Mouse (Mus musculus): ENCODE measurements around the gene Smim24.

The Smim24 gene

DNA sequence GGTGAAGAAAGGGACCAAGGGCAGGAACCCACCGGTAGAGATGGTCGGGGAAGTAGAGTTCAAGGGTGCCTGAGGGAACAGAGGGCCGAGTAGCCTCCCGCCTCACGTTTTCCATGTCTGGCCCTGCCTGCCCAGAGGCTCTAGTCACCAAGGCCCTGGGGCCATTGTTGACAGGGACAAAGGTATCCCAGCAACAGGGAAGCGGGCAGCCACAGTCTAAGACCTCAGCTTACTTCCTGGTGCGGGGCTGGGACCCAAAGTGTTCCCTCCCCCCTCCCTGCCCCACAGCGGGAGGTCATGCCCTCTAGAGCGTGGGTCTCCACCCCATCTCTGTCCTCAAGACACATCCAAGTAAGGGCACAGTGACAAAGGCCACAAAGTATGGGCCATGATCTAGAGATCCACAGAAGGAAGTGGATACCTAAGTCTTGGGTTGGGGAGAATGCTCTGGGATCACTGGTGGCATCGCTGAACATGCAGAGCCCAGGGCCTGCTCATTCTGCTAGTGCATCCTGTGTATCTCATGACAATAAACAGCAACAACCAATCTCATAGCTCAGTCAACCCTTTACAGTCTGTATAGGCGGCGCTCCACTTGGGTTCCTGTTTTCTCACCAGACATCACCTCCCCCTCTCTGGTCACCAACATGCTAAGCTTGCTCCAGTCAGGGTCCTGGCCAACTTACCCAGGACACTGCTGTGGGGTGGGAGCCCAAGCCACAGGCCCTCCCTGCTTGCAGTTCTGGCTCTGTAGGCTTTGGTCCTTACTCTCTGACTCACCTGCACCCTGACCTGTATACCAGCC is 27.0 kb upstream of the Smim24 start, which contains the start of gene 4930404N11Rik:
4930404N11Rik (minus strand) TSS at position 145 of the 805 bp plus-strand sequence.
- DNase-seq (ENCODE audit: low spot score in 2 of 2): no peak

DNA sequence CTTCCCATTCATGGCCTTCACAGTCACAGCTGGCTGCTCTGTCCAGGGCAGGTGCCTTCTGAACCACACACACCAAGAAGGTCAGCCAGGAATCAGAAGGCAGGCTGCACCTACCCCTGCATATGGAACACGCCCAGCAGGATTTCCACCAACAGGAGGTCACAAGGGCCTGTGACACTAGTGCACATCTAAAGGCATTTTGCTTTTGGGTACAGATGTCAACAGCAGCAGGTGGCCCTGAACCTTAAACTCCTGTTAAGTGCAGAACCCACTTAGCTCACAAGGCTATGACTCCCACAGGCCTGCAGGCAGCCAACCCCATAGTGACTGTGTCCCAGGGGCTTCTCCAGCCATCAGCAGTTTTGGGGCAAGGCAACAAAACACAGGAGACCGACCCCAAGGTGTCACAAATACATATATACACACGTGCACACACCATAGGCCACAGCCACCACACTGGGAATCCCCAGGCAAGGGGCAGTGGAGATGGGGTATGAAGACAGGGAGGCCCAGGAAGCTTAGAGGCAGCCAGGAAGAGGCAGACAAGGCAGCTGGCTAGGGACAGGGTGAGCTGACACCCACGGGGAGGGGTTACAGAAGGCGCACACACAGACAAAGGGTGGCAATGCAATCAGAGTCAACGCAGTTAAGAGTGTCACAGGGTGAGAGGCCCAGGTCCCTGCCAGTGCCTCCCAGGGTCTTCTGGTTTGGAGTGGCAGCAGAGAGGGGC is 26.2 kb upstream of the Smim24 start:
- no peak for DNase-seq (ENCODE audit: low spot score in 2 of 2)

DNA sequence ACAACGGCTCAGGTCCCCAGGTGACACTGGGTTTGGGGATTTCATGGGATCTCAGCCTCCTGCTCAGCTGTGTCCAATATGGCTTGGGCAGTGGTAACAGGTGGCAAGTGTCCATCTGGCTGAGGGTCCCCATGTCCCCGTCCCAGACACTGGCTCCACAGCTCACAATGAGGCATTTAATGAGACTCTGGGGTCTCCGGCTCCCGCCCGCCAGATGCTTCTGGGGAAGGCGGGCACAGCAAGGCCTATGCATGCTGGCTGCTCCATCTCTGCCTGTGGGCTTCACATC is 25.7 kb upstream of the Smim24 start:
- DNase-seq (ENCODE audit: low spot score in 2 of 2): no peak

DNA sequence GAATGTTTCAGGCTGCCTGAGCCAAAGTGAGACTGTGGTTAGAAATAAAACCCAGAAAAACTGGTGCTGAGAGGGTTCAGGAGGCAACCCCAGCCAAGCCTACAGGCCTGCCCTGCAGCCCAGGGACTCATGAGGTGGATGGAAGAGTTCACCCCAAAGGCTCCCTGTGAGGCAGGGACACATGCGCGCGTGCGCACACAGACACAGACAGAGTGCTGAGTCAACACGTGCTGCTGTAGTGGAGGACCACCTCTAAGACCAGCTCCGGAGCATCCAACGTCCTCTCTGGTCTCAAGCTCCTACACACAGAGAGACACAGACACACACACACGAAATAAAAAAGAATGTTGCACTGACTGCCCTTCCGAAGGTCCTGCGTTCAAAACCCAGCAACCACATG is 17.5 kb upstream of the Smim24 start:
- DNase-seq (ENCODE audit: low spot score in 2 of 2): no peak

DNA sequence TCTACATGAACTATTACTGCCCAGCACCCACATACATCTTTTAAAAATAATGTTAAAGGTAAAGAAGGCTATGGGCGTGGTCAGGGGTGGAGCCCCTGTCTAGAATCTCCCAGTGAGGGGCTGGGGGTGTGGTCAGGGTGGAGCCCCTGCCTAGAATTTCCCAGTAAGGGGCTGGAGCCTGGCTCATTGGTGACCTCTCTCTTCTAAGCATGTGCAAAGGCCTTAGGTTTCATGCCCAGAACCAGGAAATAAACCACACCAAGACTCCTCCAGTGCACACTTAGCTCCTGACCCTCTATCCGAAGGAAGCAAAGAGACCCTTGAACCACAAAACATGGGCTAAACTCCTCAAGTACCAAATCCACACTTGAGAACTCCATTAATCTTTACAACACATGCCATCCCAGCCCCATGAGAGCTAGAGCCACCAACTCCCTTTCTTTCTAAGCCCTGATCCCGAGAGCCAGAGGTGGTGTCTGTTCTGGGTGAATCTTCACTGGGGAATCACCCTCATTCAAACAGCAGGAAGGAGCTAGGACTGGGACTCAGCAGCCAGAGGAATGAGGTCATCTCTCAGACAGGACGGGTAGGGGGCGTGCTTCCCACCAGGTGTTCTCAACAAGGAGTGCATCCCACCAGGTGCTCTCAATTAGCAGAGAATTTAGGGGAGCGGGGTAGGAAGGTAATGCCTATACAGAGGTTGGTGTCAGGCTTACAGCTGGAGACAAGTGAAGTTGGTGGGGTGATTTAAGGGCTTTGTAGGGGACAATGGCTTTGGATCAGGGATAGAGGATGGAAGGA is 16.1 kb upstream of the Smim24 start:
- no peak for DNase-seq (ENCODE audit: low spot score in 2 of 2)

DNA sequence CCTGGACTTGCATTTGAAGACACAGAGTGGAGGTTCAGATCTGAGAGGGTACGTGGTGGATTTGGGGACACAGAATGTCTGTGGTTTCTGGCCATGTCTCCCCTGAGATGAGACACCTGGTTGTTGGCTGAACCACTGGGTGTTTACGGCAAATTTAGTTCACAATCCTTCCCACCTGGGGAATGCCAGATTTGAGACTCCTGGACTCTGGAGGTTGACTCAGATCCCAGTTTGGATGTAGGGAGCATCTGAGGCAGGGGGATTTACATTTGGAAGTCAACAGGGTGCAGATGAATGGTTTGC is 15.5 kb upstream of the Smim24 start:
- DNase-seq (ENCODE audit: low spot score in 2 of 2): no peak

DNA sequence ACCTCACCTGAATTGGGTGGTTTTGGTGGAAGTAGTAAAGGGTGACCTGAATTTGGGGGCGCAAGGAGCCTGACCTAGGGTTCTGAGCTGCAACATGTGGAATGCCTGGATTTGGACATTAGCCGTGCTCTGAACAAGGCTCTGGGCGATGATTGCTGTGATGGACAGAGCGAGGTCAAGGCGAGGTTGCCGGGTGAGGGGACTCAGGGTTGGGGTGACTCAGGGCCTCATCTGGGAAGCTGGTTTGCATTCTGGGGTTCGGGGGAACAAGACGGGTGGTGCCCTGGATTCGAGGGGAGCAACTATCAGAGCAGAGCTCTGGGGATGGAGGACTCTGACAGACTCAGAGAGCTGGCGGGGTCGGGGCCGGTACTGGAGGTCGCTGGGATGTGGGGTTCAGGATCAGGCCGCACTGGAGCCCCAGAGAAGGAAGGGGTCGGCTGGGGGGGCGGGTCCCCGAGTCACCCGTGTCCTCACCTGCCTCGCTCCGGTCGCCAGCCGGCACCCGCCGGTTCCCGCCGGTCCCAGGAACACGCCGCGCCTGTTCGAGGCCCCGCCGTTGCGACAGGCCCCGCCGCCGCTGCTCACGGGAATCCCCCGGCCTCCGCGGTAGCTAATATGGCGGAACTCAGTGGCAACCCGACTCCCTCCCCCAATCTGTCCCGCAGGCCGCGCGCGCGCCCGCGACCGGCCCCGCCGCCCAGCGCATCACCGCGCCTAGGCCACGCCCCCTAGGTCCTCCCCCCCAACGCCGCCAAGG is 14.9 kb upstream of the Smim24 start, which contains the start of gene Fzr1:
Fzr1 (minus strand) TSS at position 724 of the 760 bp plus-strand sequence.
- DNase-seq (ENCODE audit: low spot score in 2 of 2): no peak

DNA sequence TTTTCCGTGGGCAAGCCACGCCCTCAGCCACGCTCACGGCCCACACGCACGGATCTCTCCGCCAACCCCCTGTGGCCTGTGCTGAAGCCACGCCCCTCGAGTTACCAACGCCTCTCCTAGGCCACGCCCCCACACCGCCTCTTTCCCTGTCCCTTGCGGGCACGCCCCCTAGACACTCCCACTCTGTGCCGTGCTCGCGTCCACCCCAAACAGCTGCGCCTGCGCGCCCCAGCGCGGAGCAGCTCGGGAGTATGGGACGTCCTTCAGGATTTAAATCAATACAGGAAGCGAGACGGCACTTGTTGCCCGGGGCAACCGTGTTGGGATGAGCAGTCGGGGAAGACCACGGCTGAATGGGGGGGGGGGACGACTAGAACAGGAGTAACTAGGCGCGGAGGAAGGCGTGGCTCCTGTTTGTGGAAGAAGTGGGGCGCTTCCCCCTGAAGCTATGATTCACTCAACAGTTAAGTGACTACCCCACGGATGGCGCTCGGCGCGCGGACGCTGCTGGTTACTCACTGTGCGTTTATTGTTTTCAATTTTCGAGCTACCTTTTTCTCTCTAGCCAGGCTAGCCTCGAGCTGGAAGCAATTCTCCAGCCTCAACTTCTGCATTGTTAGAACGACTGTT is 14.2 kb upstream of the Smim24 start:
- DNase-seq (ENCODE audit: low spot score in 2 of 2): peak; percentile 100

DNA sequence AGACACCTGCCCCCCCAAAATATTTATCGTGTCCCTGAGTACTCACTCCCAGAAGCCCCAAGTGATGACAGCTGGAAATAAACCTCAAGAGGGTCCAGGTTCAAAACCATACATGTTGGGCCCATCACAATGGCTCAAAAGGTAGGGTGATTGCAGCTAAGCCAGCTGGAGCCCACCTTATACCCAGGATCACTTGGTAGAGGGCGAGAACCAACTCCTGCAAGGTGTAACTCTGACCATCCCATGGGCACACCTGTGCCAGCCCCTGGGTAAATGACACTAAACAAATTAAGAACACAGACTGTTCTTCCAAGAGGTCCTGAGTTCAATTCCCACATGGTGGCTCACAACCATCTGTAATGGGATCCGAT is 13.7 kb upstream of the Smim24 start:
- no peak for DNase-seq (ENCODE audit: low spot score in 2 of 2)

DNA sequence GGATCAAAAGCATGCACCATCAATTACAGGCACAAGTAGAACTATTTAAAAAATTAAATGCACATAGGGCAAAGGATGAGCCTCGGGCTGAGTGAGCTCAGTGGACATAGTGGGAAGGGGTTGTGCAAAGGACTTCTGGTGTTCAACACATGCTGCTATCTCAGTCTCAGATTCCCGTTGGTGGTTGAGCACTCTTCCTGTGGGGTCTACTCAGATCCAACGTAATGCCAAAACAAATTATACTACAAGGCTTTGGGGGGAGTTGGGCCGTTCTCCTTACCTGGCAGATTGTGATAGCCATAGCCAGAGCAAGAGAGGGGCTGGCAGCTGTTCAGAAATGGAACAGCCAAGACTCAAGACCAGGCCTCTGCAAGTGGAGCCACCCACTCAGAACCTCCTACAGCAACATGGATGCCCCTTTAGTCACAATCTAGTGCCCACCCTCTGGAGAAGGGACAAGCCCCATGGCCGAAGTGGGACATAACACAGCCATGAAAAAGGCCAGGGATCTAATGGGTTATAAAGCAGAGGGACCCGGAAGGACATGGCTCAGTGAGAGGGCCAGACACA is 13.0 kb upstream of the Smim24 start:
- DNase-seq (ENCODE audit: low spot score in 2 of 2): no peak

DNA sequence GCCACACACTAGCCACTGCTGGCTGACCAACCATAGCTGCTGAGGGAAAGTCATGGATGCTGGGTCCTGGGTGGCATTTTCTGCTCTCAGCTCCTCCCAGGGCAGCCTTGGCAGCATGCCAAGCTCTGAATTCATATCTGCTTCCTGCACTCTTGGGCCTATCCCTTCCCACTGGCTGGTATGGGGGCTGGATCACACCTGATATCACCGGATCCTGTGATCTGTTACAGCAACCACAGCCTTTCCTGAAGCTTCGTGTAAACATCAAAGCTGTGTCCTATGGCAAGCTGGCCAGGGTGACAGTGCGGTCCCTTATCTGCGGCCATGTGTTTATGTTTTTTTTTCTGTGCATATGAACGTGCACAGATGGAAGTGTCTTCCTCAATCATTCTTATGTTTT is 10.8 kb upstream of the Smim24 start:
- no peak for DNase-seq (ENCODE audit: low spot score in 2 of 2)

DNA sequence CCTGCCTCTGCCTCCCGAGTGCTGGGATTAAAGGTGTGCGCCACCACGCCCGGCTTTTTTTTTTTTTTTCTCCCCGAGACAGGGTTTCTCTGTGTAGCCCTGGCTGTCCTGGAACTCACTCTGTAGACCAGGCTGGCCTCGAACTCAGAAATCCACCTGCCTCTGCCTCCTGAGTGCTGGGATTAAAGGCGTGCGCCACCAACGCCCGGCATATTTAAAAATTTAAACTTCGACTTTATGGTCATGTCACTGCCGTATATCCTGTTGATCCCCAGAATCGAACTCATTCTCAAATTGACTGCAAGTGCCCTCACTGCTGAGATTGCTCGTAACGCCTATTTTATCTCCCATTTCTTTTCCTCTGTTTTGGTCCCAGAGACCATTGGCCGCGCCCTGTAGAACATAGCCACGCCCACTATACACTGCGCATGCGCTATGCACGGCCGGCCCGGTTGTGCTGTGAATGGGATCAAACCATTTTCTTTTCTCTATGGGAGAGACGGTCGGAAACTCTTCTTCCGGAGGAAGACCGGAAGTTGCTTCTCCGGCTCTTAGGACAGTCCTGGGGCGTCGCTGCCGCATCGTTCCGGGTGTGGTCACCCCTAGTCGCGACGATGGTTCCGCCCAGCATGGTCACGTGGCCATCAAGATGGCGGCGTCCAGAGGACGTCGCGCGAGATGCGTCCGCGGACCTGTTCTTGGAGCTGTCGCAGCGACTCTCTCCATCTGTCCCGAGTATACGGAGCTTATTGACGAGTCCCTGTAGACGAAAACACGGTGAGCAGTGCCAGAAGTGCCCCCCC is 8.8 kb upstream of the Smim24 start, which contains the start of the genes Dohh and Gm48551:
Dohh (plus strand) TSS at position 627 of the 803 bp plus-strand sequence.
Gm48551 (plus strand) TSS at position 665 of the 803 bp plus-strand sequence.
- peak; percentile 97 to 98 for DNase-seq (ENCODE audit: low spot score in 2 of 2)

DNA sequence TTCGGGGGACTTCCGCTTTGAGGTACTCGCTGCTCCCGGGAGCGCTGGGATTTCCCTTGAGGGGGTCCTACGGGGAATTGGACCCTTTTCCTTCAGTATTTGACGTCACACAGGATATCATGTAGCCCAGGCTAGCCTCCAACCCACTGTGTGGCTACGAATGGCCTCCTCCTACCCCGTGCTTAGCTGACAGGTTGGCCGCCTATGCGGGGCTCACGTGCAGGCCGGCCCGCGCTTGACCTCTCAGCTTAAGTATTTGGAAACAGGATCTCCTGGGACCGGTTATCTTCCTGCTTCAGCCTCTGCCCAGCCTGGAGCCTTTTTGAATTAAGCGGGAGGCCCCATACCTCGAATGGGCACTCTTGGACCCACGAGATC is 8.3 kb upstream of the Smim24 start:
- DNase-seq (ENCODE audit: low spot score in 2 of 2): no peak

DNA sequence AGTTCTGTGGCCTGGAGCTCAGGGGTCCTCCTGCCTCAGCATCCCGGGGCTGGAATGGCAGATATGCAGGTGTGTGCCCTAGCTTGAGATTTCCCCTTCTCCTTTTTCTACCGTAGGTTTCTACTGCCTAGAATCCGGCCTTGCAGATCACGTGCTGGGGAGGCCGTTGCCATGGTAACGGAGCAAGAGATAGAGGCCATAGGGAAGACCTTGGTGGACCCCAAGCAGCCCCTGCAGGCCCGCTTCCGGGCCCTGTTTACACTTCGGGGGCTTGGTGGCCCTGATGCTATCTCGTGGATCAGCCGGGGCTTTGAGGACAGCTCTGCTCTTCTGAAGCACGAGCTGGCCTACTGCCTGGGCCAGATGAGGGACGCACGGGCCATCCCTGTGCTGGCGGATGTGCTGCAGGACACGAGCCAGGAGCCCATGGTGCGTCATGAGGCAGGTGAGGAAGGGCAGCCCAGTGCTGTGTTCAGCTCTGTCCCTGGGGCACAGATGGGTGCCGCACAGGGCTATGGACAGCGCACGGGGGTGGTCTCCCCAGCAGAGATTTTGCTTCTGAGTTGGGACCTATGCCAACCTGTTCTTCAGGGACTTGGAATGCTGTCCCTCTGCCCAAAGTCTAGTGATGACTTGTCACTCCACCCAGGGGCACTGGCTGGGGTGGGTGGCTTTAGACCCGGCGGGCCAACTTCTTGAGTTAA is 7.1 kb upstream of the Smim24 start:
- DNase-seq (ENCODE audit: low spot score in 2 of 2): no peak

DNA sequence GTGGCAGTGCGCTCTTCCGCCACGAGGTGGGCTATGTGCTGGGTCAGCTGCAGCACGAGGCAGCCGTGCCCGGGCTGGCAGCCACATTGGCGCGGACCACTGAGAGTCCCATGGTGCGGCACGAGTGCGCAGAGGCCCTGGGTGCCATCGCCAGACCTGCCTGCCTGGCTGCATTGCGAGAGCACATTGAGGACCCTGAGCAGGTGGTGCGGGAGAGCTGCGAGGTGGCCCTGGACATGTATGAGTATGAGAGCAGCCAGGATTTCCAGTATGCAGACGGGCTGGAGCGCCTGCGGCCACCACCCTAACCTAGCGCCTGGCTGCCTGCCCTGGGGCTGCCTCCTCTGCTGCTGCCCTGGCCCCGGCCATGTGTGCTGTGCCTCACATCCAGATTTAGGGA is 5.1 kb upstream of the Smim24 start:
- no peak for DNase-seq (ENCODE audit: low spot score in 2 of 2)

DNA sequence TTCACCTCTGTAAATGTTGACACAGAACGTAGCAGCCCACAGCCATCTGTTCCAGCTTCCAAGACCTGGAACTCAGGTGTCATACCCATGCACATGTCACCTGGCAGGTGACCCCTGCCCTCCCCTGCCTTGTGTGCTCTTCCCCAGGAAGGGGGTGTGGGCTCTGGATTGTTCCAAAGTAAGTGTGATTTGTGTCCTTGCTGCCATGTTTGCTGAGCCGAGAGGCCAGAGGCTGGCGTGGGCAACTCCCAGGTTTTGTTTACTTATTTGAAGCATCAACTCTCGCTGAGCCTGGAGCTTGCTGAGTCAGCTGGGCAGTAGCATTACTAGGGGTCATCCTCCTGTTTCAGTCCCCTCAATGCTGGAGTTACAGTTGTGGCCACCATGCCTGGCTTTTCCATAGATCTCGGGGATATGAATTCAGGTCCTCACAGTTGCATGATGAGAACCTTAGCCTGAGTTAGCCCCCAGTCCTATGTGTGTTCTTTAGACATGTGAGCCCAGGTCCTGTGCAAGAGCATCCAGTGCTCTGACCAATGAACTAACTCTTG is 4.3 kb upstream of the Smim24 start, which contains the start of gene Gm48552:
Gm48552 (plus strand) TSS at position 501 of the 551 bp plus-strand sequence.
- no peak for DNase-seq (ENCODE audit: low spot score in 2 of 2)

DNA sequence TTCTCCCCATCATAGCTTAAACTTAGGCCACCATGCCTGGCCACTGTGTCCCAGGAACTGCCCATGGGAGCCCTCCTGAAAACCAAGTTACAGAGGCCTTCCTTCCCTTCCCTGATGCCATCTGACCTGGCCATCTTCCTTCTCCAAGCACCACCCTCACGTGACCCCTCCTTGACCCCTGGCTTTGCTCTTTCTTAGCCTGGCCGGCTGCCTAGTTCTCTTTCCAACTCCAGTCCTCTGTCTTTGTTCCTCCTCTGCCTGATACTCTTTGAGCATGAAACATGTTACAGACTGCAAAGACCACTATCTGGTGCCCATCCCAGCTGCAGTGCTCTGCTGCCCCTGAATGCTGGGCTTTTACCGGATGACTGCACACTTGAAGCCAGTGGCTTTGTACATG is 3.5 kb upstream of the Smim24 start:
- DNase-seq (ENCODE audit: low spot score in 2 of 2): no peak

DNA sequence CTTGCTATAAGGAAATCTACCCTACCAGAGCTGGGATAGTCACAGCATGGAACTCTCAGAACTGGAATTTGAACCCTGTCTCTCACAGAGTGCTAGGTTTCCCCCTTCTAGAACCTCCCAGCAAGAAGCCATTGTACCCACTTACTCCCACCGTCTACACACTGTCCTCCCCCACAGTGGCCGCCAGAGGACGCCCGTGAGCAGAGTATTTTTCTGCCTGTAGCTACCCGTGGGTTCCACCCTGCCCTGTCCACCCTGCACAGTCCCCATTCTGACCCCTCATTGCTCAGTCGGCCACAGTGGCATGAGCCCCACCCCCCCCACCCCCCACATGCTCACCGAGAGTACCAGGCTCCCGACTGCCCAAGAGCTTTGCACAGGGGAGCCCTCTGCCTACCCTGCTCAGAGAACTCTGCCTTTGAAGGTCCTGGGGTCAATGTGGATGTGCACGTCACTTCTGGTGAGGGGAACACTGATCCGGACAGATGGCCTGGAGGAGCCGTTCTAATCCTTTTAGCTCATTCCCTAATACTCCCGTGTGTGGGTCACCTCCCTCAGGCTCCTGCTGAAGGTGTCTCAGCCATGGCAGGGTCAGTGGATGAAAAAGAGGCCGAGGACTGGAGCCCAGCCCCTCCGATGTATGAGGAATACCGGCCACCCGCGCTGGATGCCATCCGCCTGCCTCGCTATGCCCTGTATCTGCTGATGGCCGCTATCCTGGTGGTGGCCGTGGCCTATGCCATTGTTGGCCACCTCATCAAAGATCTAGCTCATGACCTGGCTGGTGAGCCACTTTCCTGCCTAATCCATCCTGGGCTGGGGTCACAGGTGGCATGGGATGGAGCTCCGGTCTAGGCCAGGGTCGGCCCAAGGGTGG is 2.8 kb upstream of the Smim24 start:
- peak in 1 of 2 experiments; percentile 70 for DNase-seq (ENCODE audit: low spot score in 2 of 2)

All from frontal cortex, postnatal 10 days (tissue).